Mouse (Mus musculus) spleen, postnatal 36 days (tissue): ENCODE measurements around the gene Itga9.

Experiments
- DNase-seq, 2 experiments: peaks; one replicate each; pipeline ENCODE4 v3.0.0; 2022; ENCODE audit warnings: low spot score in 2 of 2, mixed read lengths in 1 of 2

Itga9 gene

DNA sequence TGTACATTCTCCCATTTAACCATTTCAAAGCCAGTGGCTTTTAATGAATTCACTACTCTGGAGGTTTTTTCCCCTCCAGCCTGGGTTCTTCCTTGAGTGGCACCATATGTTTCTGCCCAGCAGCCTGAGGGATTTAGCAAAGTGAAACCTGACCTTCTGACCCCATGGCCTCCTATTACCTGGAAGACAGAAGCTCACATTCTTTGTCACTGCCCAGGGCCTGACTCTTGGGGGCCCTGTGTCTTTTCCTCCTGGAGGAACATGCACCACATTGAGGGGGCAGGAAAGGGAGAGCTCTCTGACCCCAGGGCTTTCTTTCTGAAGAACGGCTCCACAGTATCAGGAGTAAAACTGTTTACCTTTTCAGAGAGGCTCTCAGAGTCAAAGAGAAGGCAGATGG lies 46.9 kb downstream of the Itga9 start:
- DNase-seq = no peak

GRCm38 (mm10) chr9:118654969-118655368 lies 48.5 kb downstream of the Itga9 start:
- peak in 1 of 2 experiments; percentile 7 for DNase-seq

GRCm38 (mm10) chr9:118655726-118656125 lies 49.2 kb downstream of the Itga9 start:
- DNase-seq = no peak

DNA sequence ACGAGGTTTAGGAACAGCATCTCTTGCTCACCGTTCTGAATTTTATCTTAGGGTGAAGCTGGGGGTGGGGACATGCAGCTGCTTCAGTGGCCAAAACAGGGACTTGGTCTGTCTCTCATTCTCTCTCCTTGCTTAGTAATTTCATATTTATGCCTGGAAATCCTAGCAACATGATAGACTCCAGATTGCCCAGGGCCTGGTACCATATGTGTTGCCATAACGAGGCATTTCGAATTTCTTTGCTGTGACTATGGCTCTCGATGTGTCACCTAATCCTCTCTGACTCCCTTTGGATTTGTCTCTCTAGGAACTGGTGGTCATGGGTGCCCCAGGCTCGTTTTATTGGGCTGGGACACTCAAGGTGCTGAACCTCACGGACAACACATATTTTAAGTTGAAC lies 51.7 kb downstream of the Itga9 start:
- no peak for DNase-seq

DNA sequence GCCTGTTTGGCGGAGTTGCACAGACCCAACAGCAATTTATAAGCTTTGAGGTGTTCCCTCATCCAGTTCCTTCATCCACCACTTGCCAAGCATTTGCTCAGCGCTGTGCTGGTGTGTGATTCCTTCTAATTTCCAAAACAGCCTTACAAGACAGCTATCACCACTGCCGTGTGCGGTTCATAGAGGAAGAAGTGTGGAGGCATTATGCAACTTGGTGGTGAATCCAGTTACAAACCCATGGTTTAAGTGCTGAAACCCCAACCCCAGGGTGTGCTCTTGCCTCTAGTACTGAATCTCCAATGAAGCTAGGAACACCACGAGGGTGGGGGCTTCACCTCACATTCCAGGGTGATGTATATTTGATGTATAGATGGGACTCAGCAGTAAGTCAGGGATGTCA lies 53.3 kb downstream of the Itga9 start:
- DNase-seq = no peak

DNA sequence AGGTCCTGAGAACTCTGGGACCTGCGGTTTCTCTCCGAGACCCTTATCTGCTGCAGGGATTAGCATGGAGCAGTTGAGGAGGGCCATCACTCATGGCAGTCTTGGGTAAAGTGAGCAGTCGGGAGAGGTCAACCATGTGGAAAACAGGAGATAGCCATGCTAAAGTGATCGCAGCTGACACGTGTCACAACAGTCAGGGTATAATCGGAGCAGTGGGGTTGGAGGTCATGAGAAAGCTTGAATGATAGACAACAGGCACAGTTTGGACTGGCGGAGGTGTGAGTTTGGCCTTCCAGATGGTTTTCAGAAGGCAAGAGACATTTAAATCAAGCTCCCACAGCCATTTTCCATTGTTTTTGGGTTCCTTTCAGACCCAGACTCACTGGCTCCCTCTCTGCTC lies 53.8 kb downstream of the Itga9 start:
- no peak for DNase-seq

DNA sequence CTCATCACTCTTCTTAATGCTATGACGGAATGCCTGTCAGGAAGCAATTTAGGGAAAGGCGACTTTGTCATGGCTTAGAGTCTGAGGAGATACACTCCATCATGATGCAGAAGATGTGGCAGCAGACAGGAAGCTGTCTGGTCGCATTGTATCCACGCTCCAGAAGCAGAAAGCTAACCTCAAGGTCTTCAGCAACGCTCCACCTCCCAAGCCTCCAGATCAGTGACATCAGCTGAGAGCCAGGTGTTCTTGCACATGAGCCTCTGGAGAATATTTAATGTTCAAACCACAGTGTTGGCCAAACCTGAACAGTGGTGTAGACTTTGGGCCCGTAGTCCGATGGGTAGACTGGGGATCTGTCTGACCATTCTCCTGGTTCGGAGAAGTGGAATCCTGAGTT lies 55.5 kb downstream of the Itga9 start:
- no peak for DNase-seq

GRCm38 (mm10) chr9:118662476-118662875 lies 56.0 kb downstream of the Itga9 start:
- peak; percentile 24 to 47 for DNase-seq

GRCm38 (mm10) chr9:118663938-118664337 lies 57.4 kb downstream of the Itga9 start:
- no peak for DNase-seq

GRCm38 (mm10) chr9:118666069-118666468 lies 59.6 kb downstream of the Itga9 start:
- peak in 1 of 2 experiments; percentile 5 for DNase-seq

GRCm38 (mm10) chr9:118669696-118670095 lies 63.2 kb downstream of the Itga9 start:
- DNase-seq = peak; percentile 70 to 74

DNA sequence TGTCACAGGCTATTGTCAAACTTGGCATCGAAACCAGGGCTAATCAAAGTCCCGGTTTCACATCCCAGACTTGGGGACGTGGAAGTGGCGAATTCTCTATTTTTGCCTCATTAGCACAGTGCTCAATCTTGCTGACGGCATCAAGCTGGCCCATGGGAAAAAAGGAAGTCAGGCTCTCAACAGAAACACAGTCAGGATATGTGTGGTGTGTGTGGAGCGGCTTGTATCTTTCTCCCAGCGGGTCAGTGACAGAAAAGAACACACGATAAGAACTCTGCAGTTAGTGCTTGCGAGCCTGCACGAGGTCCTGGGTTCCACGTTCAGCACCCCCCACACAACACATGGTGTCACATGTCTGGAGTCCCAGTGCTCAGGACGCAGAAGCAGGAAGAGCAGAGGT lies 67.8 kb downstream of the Itga9 start:
- peak; percentile 15 to 37 for DNase-seq

DNA sequence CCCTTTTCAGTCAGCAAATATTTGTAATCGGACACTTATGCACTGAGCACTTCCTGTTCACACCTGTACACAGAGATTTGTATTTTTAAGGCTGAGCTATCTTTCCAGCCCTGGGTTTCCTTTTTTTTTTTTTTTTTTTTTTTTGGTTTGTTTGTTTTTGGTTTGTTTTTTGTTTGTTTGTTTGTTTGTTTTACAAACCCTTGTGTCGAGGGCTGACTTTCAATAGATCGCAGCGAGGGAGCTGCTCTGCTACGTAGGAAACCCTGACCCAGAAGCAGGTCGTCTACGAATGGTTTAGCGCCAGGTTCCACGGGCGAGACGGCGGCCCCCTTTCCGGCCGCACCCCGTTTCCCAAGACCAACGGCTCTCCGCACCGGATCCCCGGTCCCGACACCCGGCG lies 68.3 kb downstream of the Itga9 start:
- DNase-seq = no peak

- DNase-seq = peak; percentile 41 to 50
Observed at GRCm38 (mm10) chr9:118675573-118676170, 69.2 kb downstream of the Itga9 start.

DNA sequence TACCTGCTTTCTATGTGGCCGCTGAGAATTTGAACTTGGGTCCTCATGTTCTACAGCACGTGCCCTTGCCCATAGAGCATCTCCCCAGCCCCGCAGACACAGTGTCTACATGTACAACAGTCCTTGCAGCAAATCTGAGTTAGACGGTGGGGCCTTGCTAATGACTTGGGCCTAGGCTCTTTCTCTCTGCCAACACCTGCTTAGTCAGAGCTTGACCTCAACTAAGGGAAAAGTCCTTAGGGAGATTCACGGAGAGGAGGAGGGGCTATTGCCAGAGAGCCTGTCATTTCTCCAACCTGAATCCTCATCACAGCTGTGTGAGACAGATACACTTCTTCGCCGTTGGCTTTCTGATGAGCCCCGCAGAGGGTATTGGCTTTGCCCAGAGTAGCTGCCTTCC lies 70.2 kb downstream of the Itga9 start:
- no peak for DNase-seq

- no peak for DNase-seq
Observed at GRCm38 (mm10) chr9:118677349-118677748, 70.9 kb downstream of the Itga9 start.

GRCm38 (mm10) chr9:118678020-118678750 lies 71.7 kb downstream of the Itga9 start:
- DNase-seq = peak; percentile 24 to 38

- DNase-seq = peak in 1 of 2 experiments; percentile 29
Observed at GRCm38 (mm10) chr9:118678759-118679158, 72.3 kb downstream of the Itga9 start.

DNA sequence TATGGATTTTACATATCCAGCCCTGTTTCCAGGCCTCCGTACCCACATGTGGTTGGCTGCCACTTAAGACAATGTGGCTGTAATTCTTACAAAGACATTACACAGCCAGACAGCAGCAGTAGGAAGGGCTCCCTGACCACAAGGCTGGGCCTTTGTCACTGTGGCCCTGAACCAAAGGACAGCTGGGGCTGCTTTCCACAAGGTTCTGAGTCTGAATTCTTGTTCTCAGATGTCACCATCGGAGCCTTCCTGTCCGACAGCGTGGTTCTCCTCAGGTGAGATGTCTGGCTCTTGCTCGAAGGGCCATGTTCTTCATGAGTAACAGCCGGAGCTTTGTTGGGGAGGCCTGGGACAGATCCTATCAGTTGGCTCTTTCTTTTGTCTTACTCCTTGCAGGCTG lies 75.0 kb downstream of the Itga9 start:
- DNase-seq = no peak

DNA sequence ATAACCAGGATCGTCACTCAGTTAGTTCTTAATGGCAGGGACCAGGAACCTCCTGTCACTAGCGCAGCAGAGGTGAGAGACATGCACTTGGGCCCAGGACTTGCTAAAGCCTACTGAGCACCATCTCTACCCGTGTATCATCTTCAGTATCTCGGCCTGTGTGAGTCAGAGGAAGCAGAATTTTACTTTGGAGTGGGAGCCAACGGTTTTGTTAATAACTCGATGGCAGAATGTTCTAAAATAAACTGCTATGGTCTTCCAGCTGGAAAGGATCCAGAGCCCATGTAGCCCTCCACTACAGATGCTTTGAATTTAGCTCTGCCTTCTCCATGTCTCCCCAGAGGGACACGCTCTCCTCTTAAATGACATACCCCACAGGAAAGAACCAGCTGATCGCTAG lies 75.7 kb downstream of the Itga9 start:
- no peak for DNase-seq

DNA sequence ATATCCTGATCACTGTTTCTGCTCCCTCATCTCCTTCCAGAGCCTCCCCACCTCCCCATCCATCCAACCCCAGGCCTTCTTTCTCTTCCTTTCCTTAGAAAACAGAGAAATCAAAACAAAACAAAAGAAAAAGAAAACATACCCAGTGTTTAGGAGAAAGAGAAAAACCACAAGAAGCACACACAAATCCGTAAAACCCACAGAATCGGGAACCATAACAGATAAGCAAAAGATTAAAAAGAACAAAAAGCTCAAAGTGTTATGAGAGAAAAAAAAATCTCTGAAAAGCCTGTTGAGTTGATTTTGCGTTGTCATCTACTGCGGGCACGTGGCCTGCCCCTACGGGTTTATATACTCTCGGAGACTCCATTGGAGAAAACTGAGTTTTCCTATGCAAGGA lies 77.0 kb downstream of the Itga9 start:
- DNase-seq = no peak

- DNase-seq = peak in 1 of 2 experiments; percentile 36
Observed at GRCm38 (mm10) chr9:118684343-118684742, 77.9 kb downstream of the Itga9 start.

GRCm38 (mm10) chr9:118686166-118686961 lies 79.9 kb downstream of the Itga9 start:
- peak in 1 of 2 experiments; percentile 29 for DNase-seq
